Mouse (Mus musculus): Measurements from ENCODE around the gene Zfyve27.

Zfyve27 gene

DNA sequence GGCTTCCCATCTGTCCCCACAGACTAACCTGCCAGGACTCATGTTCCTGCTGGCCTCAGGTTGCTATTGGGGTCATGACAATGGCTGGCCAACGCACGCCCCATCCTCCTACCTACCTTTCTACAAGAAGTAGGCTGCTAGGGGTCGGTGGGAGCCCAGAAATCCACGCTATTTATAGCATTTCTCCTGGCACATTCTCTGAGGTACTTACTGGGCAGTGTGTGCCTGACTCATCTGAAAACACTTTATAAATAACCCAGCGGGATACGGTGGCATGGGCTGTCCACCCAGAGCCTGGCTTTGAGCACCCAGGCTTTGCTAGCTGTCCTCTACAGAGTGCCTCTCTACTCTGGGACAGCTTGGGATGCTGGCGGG is 74.6 kb downstream of the Zfyve27 start:
- no peak for DNase-seq (ENCODE audit: low spot score)

DNA sequence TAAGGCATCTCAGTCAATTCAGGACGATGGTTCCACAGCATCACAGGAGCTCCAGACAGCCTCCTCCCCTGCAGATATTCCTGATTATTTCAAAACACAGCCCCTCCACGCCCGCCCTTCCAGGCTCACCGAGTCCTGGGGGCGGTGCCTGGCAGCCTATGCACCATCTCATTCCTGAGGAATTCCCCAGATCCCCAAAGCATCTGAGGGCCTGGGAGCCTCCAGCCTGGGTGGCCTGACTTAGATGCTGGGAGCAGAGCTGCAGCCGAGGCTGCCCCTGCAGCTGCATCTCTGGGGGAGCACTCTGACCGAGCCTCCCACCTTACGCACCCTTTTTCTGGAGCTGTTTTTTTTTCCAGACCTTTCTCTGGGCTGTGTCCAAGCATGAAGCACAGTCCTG is 77.1 kb downstream of the Zfyve27 start:
- no peak for DNase-seq (ENCODE audit: low spot score)

DNA sequence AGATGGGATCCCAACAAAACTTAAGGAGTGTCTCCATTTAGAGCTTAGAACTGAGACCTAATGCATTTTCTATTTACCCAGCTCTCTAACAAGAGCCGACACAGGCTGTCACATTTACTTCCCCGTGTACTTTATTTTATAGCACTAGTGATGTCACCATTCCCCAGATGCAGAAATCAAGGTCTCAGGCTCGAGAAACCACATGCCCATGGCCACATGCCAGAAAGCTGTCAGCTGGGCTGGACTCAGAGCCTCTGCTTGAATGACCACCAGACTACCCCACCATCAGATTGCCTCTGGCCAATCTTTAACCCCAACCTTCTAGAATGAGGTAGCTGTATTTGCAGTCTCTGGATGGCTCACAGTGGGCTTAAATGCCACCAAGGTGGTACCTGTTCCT is 79.7 kb downstream of the Zfyve27 start:
- no peak for DNase-seq (ENCODE audit: low spot score)
